Mouse (Mus musculus): ENCODE measurements at regions not wholly inside any gene's neighbourhood (a gene's known extent, or its start where the extent isn't known, plus 50 kb on each side); places are given as distances from the start of the nearest gene placed in this dataset.

DNA sequence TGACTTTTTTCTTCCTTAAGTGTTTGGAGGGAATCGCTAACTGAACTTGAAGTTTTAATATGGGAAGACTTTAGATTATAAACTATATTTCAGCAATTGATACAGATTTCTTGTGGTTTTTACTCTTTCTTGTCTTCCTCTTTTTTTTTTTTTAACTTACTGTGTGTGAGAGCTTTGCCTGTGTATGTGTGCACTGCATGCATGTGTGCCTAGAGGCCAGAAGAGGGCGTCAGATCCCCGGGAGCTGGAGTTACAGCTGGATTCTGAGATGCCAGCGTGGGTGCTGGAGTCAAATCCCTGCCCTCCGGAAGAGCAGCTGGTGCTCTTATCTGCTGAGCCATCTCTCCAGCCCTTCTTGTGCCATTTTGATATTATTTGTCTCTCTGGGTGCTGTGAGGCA is 129.6 kb downstream of the Trim33 start:
- DNase-seq (ENCODE audit: low spot score in 2 of 2) = no peak

DNA sequence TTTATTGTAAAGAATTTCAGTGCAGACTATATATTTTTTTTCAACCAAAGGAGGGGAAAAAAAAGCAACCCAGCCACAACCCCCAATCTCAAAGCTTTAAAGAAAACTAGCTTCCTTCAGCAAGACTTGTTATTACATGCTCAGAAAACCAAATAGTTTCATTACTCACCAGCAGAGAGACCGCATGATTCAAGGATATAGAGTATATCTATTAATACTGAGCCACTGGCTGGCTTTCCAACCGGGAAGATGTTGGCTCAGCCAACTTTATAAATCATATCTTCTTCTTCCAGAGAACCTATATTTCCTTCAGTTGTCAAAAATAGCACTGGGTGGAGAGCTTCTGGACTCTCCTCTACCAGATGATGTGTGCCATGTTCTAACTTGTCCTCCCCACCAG is 133.2 kb downstream of the Trim33 start:
- no peak for DNase-seq (ENCODE audit: low spot score in 2 of 2)

- no peak for DNase-seq (ENCODE audit: low spot score in 2 of 2)
Observed at GRCm38 (mm10) chr3:103415051-103415695, 136.1 kb downstream of the Trim33 start.

DNA sequence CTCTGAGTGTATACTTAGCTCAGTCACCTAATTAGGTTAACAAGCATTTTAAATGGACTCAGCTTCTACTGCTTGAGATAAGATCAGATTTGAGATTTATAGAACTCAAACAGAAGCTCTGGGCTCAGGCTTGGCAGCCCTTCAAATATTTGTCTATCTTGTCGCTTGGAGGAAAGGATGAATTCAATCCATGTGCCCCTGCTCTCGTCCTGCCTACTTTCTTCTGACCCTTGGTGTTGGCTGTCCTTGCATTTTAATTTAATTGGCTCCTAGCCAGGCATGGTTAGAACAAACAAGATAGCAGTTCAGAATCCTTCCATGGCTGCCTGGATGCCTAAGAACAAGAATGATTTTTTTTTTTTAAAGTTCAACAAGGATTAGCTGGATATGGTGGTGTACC is 137.2 kb downstream of the Trim33 start:
- no peak for DNase-seq (ENCODE audit: low spot score in 2 of 2)

DNA sequence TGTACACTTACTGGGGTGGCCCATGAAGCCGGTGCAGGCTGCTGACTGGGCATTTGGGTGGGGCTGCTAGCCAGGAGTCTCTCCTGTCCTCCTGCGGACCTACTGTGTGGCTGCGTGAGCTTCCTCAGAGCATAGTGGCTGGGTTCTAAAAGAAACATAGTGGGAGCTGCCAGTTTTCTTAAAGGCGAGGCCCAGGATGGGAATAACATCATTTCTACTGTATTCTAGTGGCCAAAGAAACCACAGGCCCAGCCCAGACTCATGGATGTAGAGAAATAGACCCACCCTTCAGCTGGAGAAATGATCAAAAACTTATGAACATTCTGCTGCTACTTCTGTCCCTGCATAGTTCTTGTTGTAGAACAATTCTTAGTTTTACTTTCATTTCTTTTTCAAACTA is 138.7 kb downstream of the Trim33 start:
- DNase-seq (ENCODE audit: low spot score in 2 of 2) = no peak

DNA sequence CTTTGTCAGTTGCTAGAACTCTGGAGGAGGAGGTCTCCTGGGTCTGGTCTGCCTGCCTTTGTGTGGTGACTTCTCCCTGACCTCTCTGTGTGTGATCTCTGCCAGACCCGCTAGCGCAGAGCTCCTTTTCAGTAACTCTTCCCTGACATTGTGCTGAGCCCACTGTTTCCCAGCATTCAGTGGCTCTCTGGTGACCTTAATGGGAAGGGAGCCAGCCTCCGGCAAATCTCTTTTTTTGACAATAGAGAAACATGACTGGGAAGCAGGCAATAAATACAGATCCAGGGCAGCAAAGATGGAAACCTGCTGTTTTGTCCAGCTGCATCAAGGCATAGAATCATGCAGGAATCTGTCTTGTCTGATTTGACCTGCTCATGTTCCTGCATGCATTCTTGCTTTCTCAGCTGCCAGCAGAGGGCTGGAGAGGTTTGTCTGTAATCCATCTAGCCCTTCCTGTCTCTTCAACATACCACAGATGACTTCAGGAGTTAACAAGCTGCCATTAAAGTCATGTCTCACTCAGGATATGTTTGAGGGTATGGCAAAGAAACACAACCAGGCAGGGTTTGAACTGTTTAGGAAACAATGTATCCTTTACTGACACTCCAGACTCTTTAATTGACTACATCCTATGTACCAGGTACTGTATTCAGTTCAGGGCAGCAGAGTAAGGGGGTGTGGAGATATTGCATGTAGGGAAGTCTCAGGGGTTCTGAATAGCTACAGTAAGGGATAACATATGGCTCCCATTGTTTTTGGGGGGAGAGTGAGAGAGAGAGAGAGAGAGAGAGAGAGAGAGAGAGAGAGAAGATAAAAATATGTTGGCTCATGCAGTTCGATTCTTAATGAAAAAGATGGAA is 140.9 kb downstream of the Trim33 start:
- DNase-seq (ENCODE audit: low spot score in 2 of 2) = no peak

- no peak for DNase-seq (ENCODE audit: low spot score in 2 of 2)
Observed at GRCm38 (mm10) chr3:103420621-103421274, 141.7 kb downstream of the Trim33 start.

DNA sequence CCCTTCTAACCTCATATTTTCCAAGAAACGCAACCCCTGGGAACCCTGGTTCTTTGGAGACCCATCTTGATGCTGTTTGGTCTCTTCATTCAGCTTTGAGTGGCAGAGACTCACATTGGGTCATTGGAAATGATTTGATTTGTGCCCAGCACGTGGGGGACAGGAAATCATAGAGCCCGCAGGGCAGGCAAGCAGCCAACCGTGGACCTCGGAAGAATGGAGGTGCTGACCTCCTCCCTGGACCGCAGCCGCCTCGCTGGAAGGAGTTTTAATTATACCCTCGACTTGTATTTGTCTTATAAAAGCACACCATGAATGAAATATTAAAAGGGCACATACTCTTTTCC is 142.2 kb downstream of the Trim33 start:
- DNase-seq (ENCODE audit: low spot score in 2 of 2) = no peak

DNA sequence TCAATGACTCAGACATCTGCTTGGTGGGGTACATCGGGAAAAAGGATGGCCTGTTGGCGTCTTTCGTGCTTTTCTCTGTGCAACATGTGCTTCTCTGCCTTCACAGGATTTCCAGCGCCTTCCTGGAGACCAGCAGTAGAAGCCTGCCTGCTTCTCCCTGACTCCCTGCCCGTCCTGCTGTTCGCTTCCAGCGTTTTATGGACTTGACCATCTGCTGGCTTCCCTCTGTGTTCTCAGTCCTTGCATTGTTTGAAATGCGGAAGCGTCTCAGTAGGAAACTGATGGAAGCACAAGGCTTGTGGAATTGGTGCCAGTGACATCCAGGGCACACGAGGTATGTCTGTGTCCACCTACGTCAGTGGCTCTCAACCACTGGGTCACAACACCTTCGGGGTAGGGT is 143.7 kb downstream of the Trim33 start:
- DNase-seq (ENCODE audit: low spot score in 2 of 2) = no peak

DNA sequence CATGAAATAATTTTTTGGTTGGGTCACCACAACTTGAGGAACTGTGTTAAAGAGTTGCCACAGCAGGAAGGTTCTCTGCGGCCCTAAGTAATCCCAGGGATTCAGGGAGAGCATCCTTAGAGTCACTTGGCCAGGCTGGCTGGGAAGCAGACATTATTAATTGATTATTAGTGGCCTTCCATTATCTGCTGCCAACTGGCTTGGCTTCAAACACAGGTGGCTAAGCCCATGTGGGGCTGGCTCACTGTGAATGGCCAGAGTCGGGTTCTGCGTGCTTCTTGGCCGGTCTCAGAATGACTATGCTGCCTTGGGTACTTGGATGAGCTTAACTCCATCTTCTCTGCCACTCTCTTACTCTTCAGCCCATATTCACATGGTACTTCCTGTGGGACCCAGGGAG is 144.2 kb downstream of the Trim33 start:
- DNase-seq (ENCODE audit: low spot score in 2 of 2) = no peak

GRCm38 (mm10) chr3:103425812-103426430 is 146.8 kb downstream of the Trim33 start:
- no peak for DNase-seq (ENCODE audit: low spot score in 2 of 2)

DNA sequence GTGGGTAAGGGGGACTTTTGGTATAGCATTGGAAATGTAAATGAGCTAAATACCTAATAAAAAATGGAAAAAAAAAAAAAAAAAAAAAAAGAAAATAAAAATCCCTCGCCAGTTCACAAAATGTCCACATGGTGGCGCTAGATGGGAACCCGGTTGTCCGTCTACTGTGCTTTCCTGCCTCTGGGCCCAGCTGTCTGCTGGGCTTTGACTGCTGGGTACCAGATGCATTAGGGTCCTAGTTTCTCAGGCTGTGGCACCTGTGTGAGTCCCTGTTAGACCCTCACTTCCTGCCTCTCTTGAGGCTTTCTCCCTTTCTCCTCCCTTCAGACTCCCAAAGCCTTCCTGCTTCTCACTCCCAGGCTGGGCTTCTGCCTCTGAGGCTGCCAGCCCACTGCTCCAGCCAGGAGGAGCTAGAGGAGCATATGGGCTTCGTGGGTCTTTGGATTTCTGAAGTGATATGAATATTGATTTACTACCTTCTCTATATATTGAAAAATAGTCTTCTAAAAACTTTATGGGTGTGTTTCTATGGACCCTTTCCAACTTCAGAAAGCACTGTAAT is 145.7 kb upstream of the Syt6 start:
- DNase-seq (ENCODE audit: low spot score in 2 of 2) = no peak

DNA sequence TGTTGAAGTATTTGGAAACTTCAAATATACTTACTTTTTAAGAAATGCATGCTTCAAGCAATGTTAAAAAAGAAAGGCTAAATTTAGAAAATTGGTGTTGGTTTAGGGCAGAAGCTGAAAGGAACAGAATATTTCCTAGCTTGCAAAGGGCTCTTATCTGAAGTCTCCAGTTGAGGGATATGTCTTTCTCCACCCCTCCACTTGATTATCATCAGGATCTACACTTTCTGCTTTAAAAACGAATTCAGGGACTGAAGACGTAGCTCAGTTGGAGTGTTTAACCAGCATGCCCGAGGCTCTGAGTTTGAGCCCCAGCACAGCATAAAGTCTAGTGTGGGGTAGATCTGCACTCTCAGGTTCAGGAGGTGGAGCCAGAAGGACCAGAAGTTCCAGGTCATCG is 144.9 kb upstream of the Syt6 start:
- no peak for DNase-seq (ENCODE audit: low spot score in 2 of 2)

- DNase-seq (ENCODE audit: low spot score in 2 of 2) = no peak
Observed at GRCm38 (mm10) chr3:103432254-103432653, 142.8 kb upstream of the Syt6 start.

DNA sequence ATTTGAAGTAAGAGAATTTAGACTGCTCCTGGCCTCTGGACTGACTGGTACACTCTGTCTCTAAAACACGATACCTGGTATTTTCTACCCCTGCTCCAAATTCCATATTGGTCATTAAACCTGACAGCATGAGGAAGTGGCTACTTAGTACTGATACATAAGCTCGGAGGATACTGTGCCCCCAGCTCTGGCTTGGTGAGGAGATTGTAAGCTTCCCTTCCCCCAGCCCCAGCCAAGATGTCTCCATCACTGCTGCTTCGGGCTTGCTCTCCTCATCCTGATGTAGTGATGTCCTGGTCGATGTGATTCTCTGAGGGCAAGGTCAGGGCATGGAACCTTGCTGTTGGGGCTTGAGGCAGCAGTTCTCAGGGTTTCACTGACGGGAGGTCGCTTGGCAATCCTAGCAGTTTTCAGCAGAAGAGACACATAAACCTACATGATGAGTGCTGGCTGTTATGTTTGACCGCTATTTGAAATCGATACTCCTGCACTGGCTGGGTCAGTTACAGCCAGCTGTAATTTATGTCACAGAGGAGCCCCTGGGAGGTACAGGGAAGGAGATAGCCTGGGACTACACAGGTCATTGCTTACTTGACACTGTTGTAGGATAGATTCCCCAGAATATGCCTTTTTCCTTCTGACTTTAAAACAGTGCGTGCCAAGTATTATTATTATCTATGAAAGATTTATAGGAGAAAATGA is 138.0 kb upstream of the Syt6 start:
- no peak for DNase-seq (ENCODE audit: low spot score in 2 of 2)

GRCm38 (mm10) chr3:103438791-103439354 is 136.2 kb upstream of the Syt6 start:
- peak; percentile 21 to 46 for DNase-seq (ENCODE audit: low spot score in 2 of 2)

DNA sequence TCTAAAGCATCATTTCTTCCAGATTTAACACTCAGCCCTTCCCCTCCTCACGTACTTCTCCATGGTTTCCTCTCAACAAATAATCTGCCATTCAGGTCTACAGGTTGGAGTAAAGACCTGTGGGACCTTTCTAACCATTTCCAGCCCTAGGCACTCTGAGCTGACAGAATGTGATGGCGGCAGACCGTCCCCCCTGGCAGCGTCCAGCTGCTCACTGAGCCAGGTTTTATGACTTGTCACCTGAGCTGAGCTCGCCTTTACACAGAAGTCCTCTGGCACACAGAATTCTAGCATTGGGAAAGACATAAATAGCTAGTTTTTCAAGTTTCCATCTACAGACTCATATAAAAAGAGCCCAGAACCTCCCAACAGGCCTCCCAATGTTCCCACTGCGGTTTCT is 131.8 kb upstream of the Syt6 start:
- DNase-seq (ENCODE audit: low spot score in 2 of 2) = no peak

GRCm38 (mm10) chr3:103445852-103446251 is 129.2 kb upstream of the Syt6 start:
- no peak for DNase-seq (ENCODE audit: low spot score in 2 of 2)

GRCm38 (mm10) chr3:103449851-103450250 is 125.2 kb upstream of the Syt6 start:
- DNase-seq (ENCODE audit: low spot score in 2 of 2) = no peak

DNA sequence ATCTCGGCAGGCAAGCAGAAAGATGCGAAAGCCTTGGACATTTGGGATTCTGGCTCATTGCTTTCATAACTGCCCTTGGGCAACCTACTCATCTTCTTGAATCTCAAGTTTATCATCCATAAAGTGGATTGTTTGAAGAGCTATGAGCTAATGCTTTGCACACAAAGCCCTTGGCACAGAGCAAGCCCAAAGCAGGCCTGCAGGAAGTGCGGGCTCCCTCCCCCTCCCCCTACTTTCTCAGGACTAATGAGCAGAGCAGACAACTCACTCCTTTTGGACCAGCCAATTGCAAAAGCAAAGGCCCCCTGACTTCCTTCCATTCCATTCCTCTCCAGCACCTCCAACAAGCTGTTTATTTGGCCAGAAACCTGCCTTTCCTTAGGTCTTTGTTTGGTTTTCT is 123.1 kb upstream of the Syt6 start:
- no peak for DNase-seq (ENCODE audit: low spot score in 2 of 2)

DNA sequence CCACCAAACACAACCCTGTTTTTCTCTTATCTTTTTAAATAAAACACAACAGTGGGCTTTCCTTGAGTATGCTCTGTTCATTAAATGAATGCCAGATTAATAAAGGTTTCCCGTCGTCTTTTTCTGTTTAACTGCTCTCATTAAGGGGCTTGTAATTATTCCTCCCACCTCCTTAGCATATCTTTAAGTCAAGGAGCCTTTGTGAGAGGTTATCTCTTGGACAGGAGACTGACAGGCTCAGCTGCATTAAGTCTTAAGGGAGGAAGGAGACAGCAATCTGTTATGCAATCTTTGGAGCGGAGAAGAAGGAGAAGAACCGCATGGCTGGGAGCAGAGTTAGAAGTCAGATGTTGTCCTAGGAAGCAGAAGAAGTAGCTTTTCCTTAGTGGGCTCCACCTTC is 111.3 kb upstream of the Syt6 start:
- DNase-seq (ENCODE audit: low spot score in 2 of 2) = no peak
